Mouse (Mus musculus): ENCODE results near the gene Rbm47. TPM values are rescaled to one million over a fixed set of nuclear protein-coding genes. Genes with fewer than 3 reads are reported as not detected.

Gene Rbm47
- polyA plus RNA-seq, 1 experiment from 2014 or later: 1.0 TPM

- ATAC-seq (ENCODE audit: low FRiP score, low TSS enrichment) (no peak), DNase-seq (peak; percentile 58)
- Histone ChIP-seq H3K36me3 (ENCODE audit: control insufficient read depth, insufficient read depth, low read length) (no peaks in the 10 kb centered on the region), H3K9ac (replicated peaks; ENCODE audit: low read length) (peak overlapping the region; percentile 45; the same call in 1 of the 2 replicates), H3K27ac (replicated peaks; ENCODE audit: low read depth, low read length) (no peak overlapping the region), H3K4me3 (replicated peaks; ENCODE audit: low read depth, low read length) (peak overlapping the region; percentile 38), H3K9me3 (ENCODE audit: control insufficient read depth, low read length) (no peaks in the 10 kb centered on the region), H3K27me3 (ENCODE audit: control insufficient read depth, insufficient read depth, low read length) (peaks cover 31% of the 10 kb centered on the region), H3K4me1 (ENCODE audit: control insufficient read depth, insufficient read depth, low read length) (0 out of 2 replicates have a peak, but pooled peaks cover 10% of the 10 kb centered on the region), H3K4me2 (ENCODE audit: low read length) (peak overlapping the region; percentile 69)
- WGBS: 7% methylated on average over 37 of the region's 37 CpGs
Observed at GRCm38 (mm10) chr5:66151301-66152188, 21.4 kb downstream of the Rbm47 start.

GRCm38 (mm10) chr5:66150706-66151300 lies 22.1 kb downstream of the Rbm47 start:
- WGBS: 1% methylated on average over 43 of the region's 43 CpGs
- Histone ChIP-seq H3K9me3 (ENCODE audit: control insufficient read depth, low read length) (no peaks in the 10 kb centered on the region), H3K9ac (replicated peaks; ENCODE audit: low read length) (peak overlapping the region; percentile 45), H3K27me3 (ENCODE audit: control insufficient read depth, insufficient read depth, low read length) (peaks cover 31% of the 10 kb centered on the region), H3K27ac (replicated peaks; ENCODE audit: low read depth, low read length) (no peak overlapping the region), H3K36me3 (ENCODE audit: control insufficient read depth, insufficient read depth, low read length) (no peaks in the 10 kb centered on the region), H3K4me3 (replicated peaks; ENCODE audit: low read depth, low read length) (peak overlapping the region; percentile 38), H3K4me1 (ENCODE audit: control insufficient read depth, insufficient read depth, low read length) (0 out of 2 replicates have a peak, but pooled peaks cover 10% of the 10 kb centered on the region), H3K4me2 (ENCODE audit: low read length) (peak overlapping the region; percentile 69)
- ATAC-seq (ENCODE audit: low FRiP score, low TSS enrichment): no peak
- DNase-seq: peak; percentile 63

- Histone ChIP-seq H3K9ac (replicated peaks; ENCODE audit: low read length) (peak overlapping the region; percentile 45), H3K4me1 (ENCODE audit: control insufficient read depth, insufficient read depth, low read length) (0 out of 2 replicates have a peak, but pooled peaks cover 10% of the 10 kb centered on the region), H3K27ac (replicated peaks; ENCODE audit: low read depth, low read length) (no peak overlapping the region), H3K4me3 (replicated peaks; ENCODE audit: low read depth, low read length) (peak overlapping the region; percentile 38), H3K36me3 (ENCODE audit: control insufficient read depth, insufficient read depth, low read length) (no peaks in the 10 kb centered on the region), H3K4me2 (ENCODE audit: low read length) (peak overlapping the region; percentile 69), H3K27me3 (ENCODE audit: control insufficient read depth, insufficient read depth, low read length) (peaks cover 31% of the 10 kb centered on the region), H3K9me3 (ENCODE audit: control insufficient read depth, low read length) (no peaks in the 10 kb centered on the region)
- peak; percentile 40 for DNase-seq
- WGBS: under 1% methylated on average over 18 of the region's 18 CpGs
- no peak for ATAC-seq (ENCODE audit: low FRiP score, low TSS enrichment)
Observed at GRCm38 (mm10) chr5:66150106-66150705, 22.7 kb downstream of the Rbm47 start.

GRCm38 (mm10) chr5:66149571-66149970 lies 23.3 kb downstream of the Rbm47 start:
- H3K4me2 ChIP-seq (ENCODE audit: low read length): no peak overlapping the region
- H3K4me3 ChIP-seq (replicated peaks; ENCODE audit: low read depth, low read length): no peak overlapping the region
- DNase-seq: no peak
- no peaks in the 10 kb centered on the region for H3K9me3 ChIP-seq (ENCODE audit: control insufficient read depth, low read length)
- no peak overlapping the region for H3K27ac ChIP-seq (replicated peaks; ENCODE audit: low read depth, low read length)
- H3K4me1 ChIP-seq (ENCODE audit: control insufficient read depth, insufficient read depth, low read length): 0 out of 2 replicates have a peak, but pooled peaks cover 10% of the 10 kb centered on the region
- 33% methylated on average over 3 of the region's 3 CpGs for WGBS
- H3K27me3 ChIP-seq (ENCODE audit: control insufficient read depth, insufficient read depth, low read length): peaks cover 31% of the 10 kb centered on the region
- no peak for ATAC-seq (ENCODE audit: low FRiP score, low TSS enrichment)
- H3K36me3 ChIP-seq (ENCODE audit: control insufficient read depth, insufficient read depth, low read length): no peaks in the 10 kb centered on the region
- no peak overlapping the region for H3K9ac ChIP-seq (replicated peaks; ENCODE audit: low read length)

- Histone ChIP-seq H3K36me3 (ENCODE audit: control insufficient read depth, insufficient read depth, low read length) (no peaks in the 10 kb centered on the region), H3K27me3 (ENCODE audit: control insufficient read depth, insufficient read depth, low read length) (peaks cover 31% of the 10 kb centered on the region)
- WGBS: 70% methylated on average over 2 of the region's 2 CpGs
Observed at GRCm38 (mm10) chr5:66149111-66149510, 23.8 kb downstream of the Rbm47 start.

GRCm38 (mm10) chr5:66147313-66147712 lies 25.6 kb downstream of the Rbm47 start:
- DNase-seq: no peak
- 95% methylated on average over 3 of the region's 3 CpGs for WGBS
- Histone ChIP-seq H3K9ac (replicated peaks; ENCODE audit: low read length) (no peak overlapping the region), H3K4me2 (ENCODE audit: low read length) (no peak overlapping the region), H3K4me1 (ENCODE audit: control insufficient read depth, insufficient read depth, low read length) (0 out of 2 replicates have a peak, but pooled peaks cover 10% of the 10 kb centered on the region), H3K27me3 (ENCODE audit: control insufficient read depth, insufficient read depth, low read length) (peaks cover 27% of the 10 kb centered on the region), H3K4me3 (replicated peaks; ENCODE audit: low read depth, low read length) (no peak overlapping the region), H3K27ac (replicated peaks; ENCODE audit: low read depth, low read length) (no peak overlapping the region), H3K36me3 (ENCODE audit: control insufficient read depth, insufficient read depth, low read length) (no peaks in the 10 kb centered on the region), H3K9me3 (ENCODE audit: control insufficient read depth, low read length) (no peaks in the 10 kb centered on the region)
- no peak for ATAC-seq (ENCODE audit: low FRiP score, low TSS enrichment)

More at GRCm38 (mm10) chr5:66149111-66149510, 23.8 kb downstream of the Rbm47 start:
- H3K4me1 ChIP-seq (ENCODE audit: control insufficient read depth, insufficient read depth, low read length): 0 out of 2 replicates have a peak, but pooled peaks cover 10% of the 10 kb centered on the region
- H3K4me2 ChIP-seq (ENCODE audit: low read length): no peak overlapping the region
- ATAC-seq (ENCODE audit: low FRiP score, low TSS enrichment) (no peak), DNase-seq (no peak)
- H3K9ac ChIP-seq (replicated peaks; ENCODE audit: low read length): no peak overlapping the region
- H3K27ac ChIP-seq (replicated peaks; ENCODE audit: low read depth, low read length): no peak overlapping the region
- no peak overlapping the region for H3K4me3 ChIP-seq (replicated peaks; ENCODE audit: low read depth, low read length)
- no peaks in the 10 kb centered on the region for H3K9me3 ChIP-seq (ENCODE audit: control insufficient read depth, low read length)

- Histone ChIP-seq H3K9ac (replicated peaks; ENCODE audit: low read length) (no peak overlapping the region), H3K4me3 (replicated peaks; ENCODE audit: low read depth, low read length) (no peak overlapping the region), H3K4me1 (ENCODE audit: control insufficient read depth, insufficient read depth, low read length) (no peaks in the 10 kb centered on the region), H3K4me2 (ENCODE audit: low read length) (no peak overlapping the region), H3K27ac (replicated peaks; ENCODE audit: low read depth, low read length) (no peak overlapping the region), H3K9me3 (ENCODE audit: control insufficient read depth, low read length) (no peaks in the 10 kb centered on the region), H3K36me3 (ENCODE audit: control insufficient read depth, insufficient read depth, low read length) (no peaks in the 10 kb centered on the region), H3K27me3 (ENCODE audit: control insufficient read depth, insufficient read depth, low read length) (peaks cover 11% of the 10 kb centered on the region; the same call in 1 of the 2 replicates)
- WGBS: 88% methylated on average over 5 of the region's 5 CpGs
- DNase-seq (no peak), ATAC-seq (ENCODE audit: low FRiP score, low TSS enrichment) (no peak)
Observed at GRCm38 (mm10) chr5:66145583-66145982, 27.3 kb downstream of the Rbm47 start.

GRCm38 (mm10) chr5:66143093-66144032 lies 29.6 kb downstream of the Rbm47 start:
- no peak overlapping the region for H3K9ac ChIP-seq (replicated peaks; ENCODE audit: low read length)
- no peak overlapping the region for H3K27ac ChIP-seq (replicated peaks; ENCODE audit: low read depth, low read length)
- 85% methylated on average over 14 of the region's 14 CpGs for WGBS
- DNase-seq (no peak), ATAC-seq (ENCODE audit: low FRiP score, low TSS enrichment) (no peak)
- no peaks in the 10 kb centered on the region for H3K4me1 ChIP-seq (ENCODE audit: control insufficient read depth, insufficient read depth, low read length)
- H3K9me3 ChIP-seq (ENCODE audit: control insufficient read depth, low read length): no peaks in the 10 kb centered on the region
- H3K36me3 ChIP-seq (ENCODE audit: control insufficient read depth, insufficient read depth, low read length): no peaks in the 10 kb centered on the region
- no peaks in the 10 kb centered on the region for H3K27me3 ChIP-seq (ENCODE audit: control insufficient read depth, insufficient read depth, low read length)
- H3K4me2 ChIP-seq (ENCODE audit: low read length): no peak overlapping the region
- H3K4me3 ChIP-seq (replicated peaks; ENCODE audit: low read depth, low read length): no peak overlapping the region

Measured in midbrain, embryonic 14.5 days (tissue).